Mouse (Mus musculus): Measurements from ENCODE around the gene Cd63.

GRCm38 (mm10) chr10:128900698-128901097, at the start of gene Cd63:
- TF ChIP-seq POLR2A (IDR thresholded peaks at IDR 0.05; ENCODE audit: borderline replicate concordance, control insufficient read depth, low read depth, low read length): no peak
- no peak for TF ChIP-seq CTCF (IDR thresholded peaks at IDR 0.05; ENCODE audit: control insufficient read depth, insufficient read depth, low read length)

All from bone marrow, adult 2 months (tissue).